Mouse (Mus musculus): ENCODE measurements at regions not wholly inside any gene's neighbourhood (a gene's known extent, or its start where the extent isn't known, plus 50 kb on each side); places are given as distances from the start of the nearest gene placed in this dataset.
"Not testable (repeated sequence)": the region's sequence is repeated elsewhere in the genome, so short reads cannot be mapped to it uniquely, and the experiment has no call there.

GRCm38 (mm10) chr9:116426269-116426999 is 251.3 kb upstream of the Tgfbr2 start:
- DNase-seq (ENCODE audit: low spot score in 2 of 2), result peak; percentile 46 to 72

GRCm38 (mm10) chr9:116425400-116425799 is 250.2 kb upstream of the Tgfbr2 start:
- DNase-seq (ENCODE audit: low spot score in 2 of 2), result not testable (repeated sequence)

DNA sequence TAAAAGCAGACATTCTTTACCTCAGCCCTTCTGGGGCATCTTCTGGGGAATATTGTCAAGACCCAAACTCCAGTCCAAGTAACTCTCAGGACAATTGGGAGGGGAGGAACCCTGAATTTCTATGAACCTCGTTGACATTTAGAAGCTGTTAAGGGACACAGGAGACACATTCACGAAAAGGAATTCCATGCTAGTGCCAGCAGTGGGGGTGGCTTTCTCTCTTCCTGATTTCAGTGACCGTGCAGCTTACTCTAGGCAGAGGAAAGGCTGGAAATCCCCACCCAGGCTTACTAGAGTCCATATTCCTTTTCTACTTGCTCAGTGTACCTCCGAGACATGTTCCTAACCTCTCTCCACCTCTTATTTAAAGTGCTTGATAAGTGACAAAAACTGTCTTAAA is 239.9 kb upstream of the Tgfbr2 start:
- DNase-seq (ENCODE audit: low spot score in 2 of 2), result no peak

DNA sequence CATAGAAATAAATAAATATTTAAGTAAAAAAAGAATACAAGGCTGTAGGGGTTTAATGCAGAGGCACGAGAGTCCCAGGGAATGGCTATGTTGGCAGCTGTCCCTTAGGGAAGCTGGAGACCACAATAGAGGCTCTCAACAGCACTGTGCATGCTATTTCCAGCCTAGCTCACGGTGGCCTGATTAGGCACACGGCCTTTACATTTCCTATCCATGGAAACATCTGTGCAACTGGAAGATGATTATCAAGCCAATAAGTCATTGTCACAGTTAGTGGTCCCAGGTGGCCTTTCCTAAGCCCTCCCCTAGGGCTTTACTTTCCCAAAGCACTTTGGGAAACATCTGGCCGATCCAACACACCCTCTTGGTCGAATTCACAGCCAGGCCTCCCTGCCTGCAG is 235.9 kb upstream of the Tgfbr2 start:
- DNase-seq (ENCODE audit: low spot score in 2 of 2), result no peak

- DNase-seq (ENCODE audit: low spot score in 2 of 2), result no peak
These were observed 235.3 kb upstream of the Tgfbr2 start for GRCm38 (mm10) chr9:116410461-116410860.

GRCm38 (mm10) chr9:116408116-116408515 is 233.0 kb upstream of the Tgfbr2 start:
- no peak for DNase-seq (ENCODE audit: low spot score in 2 of 2)

- DNase-seq (ENCODE audit: low spot score in 2 of 2), result no peak
These were observed 229.9 kb upstream of the Tgfbr2 start for GRCm38 (mm10) chr9:116405051-116405450.

DNA sequence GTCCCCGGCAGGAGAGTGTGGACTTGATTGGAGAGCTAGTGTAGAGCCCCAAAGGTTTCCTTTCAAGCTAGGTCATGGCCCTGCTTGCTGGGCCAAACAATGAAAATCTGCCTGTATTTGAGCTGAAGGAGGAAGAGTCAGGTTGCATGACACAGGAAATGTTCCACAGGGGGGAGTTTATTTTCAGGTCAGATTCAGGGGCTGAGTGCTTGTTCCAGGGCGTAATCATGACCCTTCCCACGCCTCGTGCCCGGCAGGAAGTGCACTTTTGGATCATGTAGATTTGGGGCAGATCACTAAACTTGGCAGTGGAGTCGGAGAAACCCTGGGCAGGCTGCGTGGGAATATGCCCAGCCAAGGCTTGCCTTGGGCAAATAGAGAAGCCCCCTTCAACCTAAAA is 226.7 kb upstream of the Tgfbr2 start:
- DNase-seq (ENCODE audit: low spot score in 2 of 2), result no peak

- no peak for DNase-seq (ENCODE audit: low spot score in 2 of 2)
These were observed 225.1 kb upstream of the Tgfbr2 start for GRCm38 (mm10) chr9:116400270-116400669.

DNA sequence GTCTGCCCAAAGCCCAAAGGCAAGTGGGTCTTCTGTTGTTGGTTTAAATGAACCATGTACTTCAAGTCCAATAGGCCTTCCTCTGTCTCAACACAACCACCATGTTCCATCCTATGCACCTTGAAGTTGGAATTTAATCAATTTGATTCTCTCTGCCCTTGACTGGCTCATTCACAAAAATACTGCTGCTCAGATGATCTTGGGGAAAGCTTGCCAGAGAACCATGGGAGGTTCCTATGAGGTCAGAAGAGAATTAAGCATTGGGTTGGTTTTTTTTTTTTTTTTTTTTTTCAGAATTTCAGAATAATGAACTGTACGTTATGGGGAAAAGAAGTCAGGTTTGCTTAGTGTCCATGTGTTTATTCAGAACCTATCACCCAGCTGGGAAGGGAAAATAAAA is 224.1 kb upstream of the Tgfbr2 start:
- no peak for DNase-seq (ENCODE audit: low spot score in 2 of 2)

- no peak for DNase-seq (ENCODE audit: low spot score in 2 of 2)
These were observed 217.1 kb upstream of the Tgfbr2 start for GRCm38 (mm10) chr9:116392258-116392657.

DNA sequence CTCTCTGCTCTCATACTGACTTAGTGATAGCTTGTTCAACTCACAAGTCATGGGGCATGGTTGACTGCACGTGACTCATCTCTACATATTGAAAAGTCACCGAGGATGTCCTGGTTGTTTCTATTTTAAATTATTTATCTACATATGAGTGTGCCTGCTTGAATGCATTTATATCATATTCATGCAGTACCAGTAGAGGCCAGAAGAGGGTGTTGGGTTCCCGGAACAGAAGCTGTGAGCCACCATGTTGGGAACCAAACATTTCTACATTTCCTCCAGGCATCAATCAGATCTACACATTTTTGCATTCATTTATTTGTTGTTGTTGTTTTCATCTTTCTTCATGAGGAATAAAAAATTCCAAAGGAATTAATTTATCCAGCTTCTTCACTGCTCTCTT is 214.6 kb upstream of the Tgfbr2 start:
- no peak for DNase-seq (ENCODE audit: low spot score in 2 of 2)

DNA sequence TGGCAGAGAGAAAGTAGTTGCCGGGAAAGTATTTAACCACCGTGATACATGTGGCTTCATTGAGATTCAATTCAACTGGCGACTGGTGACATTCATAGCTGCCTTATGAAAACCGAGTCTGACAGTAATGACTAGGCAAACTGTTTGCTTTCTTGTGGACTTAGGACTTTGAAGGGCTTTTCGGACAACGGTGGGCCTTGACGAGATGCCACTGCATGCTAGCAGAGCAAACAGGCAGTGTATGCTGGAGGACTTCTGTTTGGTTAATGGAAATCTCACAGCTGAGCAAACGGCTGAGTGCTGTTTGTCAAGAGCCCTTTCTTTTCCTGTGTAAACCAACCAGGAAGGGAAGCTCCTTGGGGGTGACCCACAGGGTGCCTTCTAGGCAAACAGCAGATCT is 213.7 kb upstream of the Tgfbr2 start:
- no peak for DNase-seq (ENCODE audit: low spot score in 2 of 2)

DNA sequence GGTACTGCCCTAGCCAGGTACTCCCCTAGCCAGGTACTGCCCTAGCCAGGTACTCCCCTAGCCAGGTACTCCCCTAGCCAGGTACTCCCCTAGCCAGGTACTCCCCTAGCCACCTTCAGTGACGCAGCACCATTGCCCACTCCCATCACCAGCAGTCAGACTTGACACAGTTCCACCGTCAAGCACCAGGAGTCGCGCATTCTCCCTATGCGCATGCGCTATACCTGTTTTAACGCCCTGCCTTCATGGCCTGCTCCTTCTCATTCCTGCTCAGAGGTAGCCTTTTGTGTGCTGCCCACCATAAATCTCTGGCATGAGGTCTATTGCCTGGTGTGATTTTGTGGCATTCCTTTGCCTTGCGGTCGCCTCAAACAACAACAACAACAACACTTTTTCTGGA is 212.9 kb upstream of the Tgfbr2 start:
- DNase-seq (ENCODE audit: low spot score in 2 of 2), result no peak

- DNase-seq (ENCODE audit: low spot score in 2 of 2), result peak; percentile 74 to 78
These were observed 209.3 kb upstream of the Tgfbr2 start for GRCm38 (mm10) chr9:116384176-116385076.

- DNase-seq (ENCODE audit: low spot score in 2 of 2), result peak in 1 of 2 experiments; percentile 15
These were observed 208.4 kb upstream of the Tgfbr2 start for GRCm38 (mm10) chr9:116383411-116384101.

- DNase-seq (ENCODE audit: low spot score in 2 of 2), result no peak
These were observed 202.5 kb upstream of the Tgfbr2 start for GRCm38 (mm10) chr9:116377706-116378105.

- DNase-seq (ENCODE audit: low spot score in 2 of 2), result peak; percentile 67 to 77
These were observed 200.6 kb upstream of the Tgfbr2 start for GRCm38 (mm10) chr9:116375658-116376357.

DNA sequence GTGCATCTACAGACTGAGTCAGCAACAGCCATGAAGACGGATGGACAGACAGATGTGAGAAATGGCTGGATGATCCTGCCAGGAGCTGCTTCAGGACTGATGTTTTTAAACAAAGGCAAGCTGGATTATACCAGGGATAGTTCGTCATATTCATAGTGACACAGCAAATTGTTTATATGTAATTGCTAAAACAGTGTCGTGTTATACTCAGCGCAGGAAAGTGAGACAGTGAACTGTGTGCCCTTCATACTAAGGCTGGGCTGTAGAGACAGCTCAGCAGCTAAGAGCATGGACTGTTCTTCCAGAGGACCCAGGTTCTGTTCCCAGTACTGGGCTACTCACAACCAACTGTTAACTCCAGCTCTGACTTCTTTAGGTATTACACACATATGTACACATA is 199.2 kb upstream of the Tgfbr2 start:
- no peak for DNase-seq (ENCODE audit: low spot score in 2 of 2)

GRCm38 (mm10) chr9:116373396-116373795 is 198.2 kb upstream of the Tgfbr2 start:
- DNase-seq (ENCODE audit: low spot score in 2 of 2), result no peak

GRCm38 (mm10) chr9:116369059-116369718 is 194.0 kb upstream of the Tgfbr2 start:
- DNase-seq (ENCODE audit: low spot score in 2 of 2), result no peak

All from gastrocnemius, adult 8-10 months (tissue).